Mouse (Mus musculus) liver, embryonic 16.5 days (tissue): ENCODE results near the gene Olfr467. TPM values are rescaled to one million over a fixed set of nuclear protein-coding genes. Genes with fewer than 3 reads are reported as not detected.

Experiments
- ATAC-seq: fragments of 200-750 bp; cut with Nextera tagmentation; 2 replicates; pipeline ENCODE4 v1.8.0; 2017; ENCODE audit warnings: low read depth, mild to moderate bottlenecking, moderate number of reproducible peaks, moderate library complexity
- H3K27ac ChIP-seq: fragments of 300-500 bp; sonication (generic); 2 replicates; pipeline ENCODE4 v1.5.1; 2014; ENCODE audit warnings: mild to moderate bottlenecking, low read length
- H3K27me3 ChIP-seq: fragments of 300-500 bp; sonication (generic); 2 replicates; pipeline ENCODE4 v1.6.1; 2014; ENCODE audit warnings: low read depth, low read length, mixed read lengths; ENCODE audit not compliant: control insufficient read depth, insufficient read depth
- H3K36me3 ChIP-seq: fragments of 300-500 bp; sonication (generic); 2 replicates; pipeline ENCODE4 v1.6.1; 2014; ENCODE audit warnings: mild to moderate bottlenecking; ENCODE audit not compliant: control insufficient read depth, insufficient read depth
- H3K4me1 ChIP-seq: fragments of 300-500 bp; sonication (generic); 2 replicates; pipeline ENCODE4 v1.6.1; 2014; ENCODE audit warnings: low read depth, low read length, mixed read lengths; ENCODE audit not compliant: control insufficient read depth
- H3K4me2 ChIP-seq: fragments of 300-500 bp; sonication (generic); 2 replicates; pipeline ENCODE4 v1.6.1; 2014; ENCODE audit warnings: low read depth, low read length, mixed read lengths
- H3K4me3 ChIP-seq: fragments of 300-500 bp; sonication (generic); 2 replicates; pipeline ENCODE4 v1.5.1; 2014; ENCODE audit warnings: low read depth, mild to moderate bottlenecking, low read length
- H3K9ac ChIP-seq: fragments of 300-500 bp; sonication (generic); 2 replicates; pipeline ENCODE4 v1.6.1; 2014; ENCODE audit warnings: low read depth, low read length
- H3K9me3 ChIP-seq: fragments of 300-500 bp; sonication (generic); replicated peaks from 2 replicates; pipeline ENCODE4 v1.6.1; 2016; ENCODE audit warnings: low read length; ENCODE audit not compliant: control insufficient read depth
- WGBS: fragments of 180-500 bp; shearing (Covaris S2); extraction: QIAGEN DNeasy Blood & Tissue Kit; methylation state at CpG from one replicate; pipeline ENCODE4 v1.1.7; 2014; ENCODE audit not compliant: insufficient replicate concordance; 5-methylcytosine and 5-hydroxymethylcytosine counted together
- polyA plus RNA-seq: library from polyadenylated mRNA; unstranded; fragments of >200 nt; fragmentation: Nextera tagmentation; extraction: Ambion mirVana; gene quantifications from 2 replicates; pipeline ENCODE4 v1.2.1, GENCODE M21; 2015

Olfr467 gene
- polyA plus RNA-seq: not detected in 2 replicates

DNA sequence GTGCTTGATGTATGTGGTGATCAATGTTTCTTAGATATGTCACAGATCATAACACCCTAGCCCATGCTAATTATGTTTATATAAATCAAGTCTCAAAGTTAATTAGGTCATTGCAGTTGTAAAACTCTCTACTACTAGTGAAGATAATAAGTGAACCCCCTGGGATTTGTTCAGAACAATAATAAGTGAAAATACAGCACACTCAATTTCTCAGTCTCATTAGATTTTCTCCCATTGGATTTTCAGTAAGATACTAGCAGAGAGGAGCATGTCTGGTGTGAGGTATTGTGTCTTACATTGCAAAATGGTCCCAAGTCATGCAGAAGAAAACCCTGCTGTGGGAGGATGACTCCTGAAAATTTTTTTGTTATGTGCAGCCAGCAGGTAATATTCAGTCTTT lies at the start of gene Olfr467:
Olfr467 (plus strand) TSS at position 301 of the 400 bp plus-strand sequence.
- Histone ChIP-seq H3K9me3 (no peaks in the 10 kb centered on the region), H3K9ac (no peak within 1 kb of the TSS), H3K4me3 (no peak within 1 kb of the TSS), H3K27ac (no peak within 1 kb of the TSS), H3K36me3 (no peaks in the 10 kb centered on the region), H3K4me1 (no peaks in the 10 kb centered on the region), H3K4me2 (no peak within 1 kb of the TSS), H3K27me3 (no peaks in the 10 kb centered on the region)
- ATAC-seq: no peak

DNA sequence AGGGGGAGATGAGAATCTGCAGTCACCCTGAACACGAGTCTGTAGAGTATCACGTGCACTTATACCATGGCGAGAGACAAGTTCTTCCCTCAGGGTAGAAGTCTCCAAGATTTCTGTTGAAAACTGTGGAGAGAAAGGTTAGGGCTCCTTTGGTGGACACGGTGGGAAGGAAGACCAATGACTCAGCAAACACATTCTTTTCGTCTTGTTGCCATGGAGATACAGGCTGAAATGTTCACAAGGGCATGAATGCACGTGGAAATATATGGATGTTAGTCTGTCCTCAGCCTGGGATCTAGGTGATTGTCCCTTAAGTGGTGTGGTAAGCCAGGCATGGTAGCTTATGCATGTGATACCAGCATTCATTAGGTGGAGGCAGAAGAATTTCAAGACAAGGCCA lies 41.3 kb upstream of the Olfr467 start:
- H3K4me2 ChIP-seq: no peak overlapping the region
- H3K27me3 ChIP-seq: no peaks in the 10 kb centered on the region
- ATAC-seq: no peak
- no peak overlapping the region for H3K4me3 ChIP-seq
- 51% methylated on average over 6 of the region's 6 CpGs for WGBS
- H3K9me3 ChIP-seq: no peaks in the 10 kb centered on the region
- no peaks in the 10 kb centered on the region for H3K36me3 ChIP-seq
- H3K9ac ChIP-seq: no peak overlapping the region
- no peaks in the 10 kb centered on the region for H3K4me1 ChIP-seq
- H3K27ac ChIP-seq: no peak overlapping the region

DNA sequence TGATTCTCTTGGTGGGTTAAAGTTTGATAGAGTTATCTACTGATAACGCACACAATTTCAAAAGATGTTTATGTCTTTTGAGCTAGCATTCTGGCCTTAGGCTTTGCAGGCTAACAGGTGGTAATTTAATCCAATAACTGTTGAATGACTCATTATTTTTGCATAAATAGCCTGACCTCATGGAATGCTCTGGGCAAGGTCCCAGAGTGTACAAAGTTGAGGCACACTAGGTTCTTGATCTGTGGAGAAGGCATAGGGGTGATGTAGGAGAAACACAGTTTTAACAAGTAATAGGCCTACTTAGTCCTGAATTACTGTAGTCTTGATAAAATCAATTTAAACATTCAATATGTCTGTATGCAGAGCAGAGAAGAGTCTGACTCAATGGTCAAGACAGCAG lies 33.8 kb upstream of the Olfr467 start:
- no peak for ATAC-seq
- Histone ChIP-seq H3K27me3 (no peaks in the 10 kb centered on the region), H3K9me3 (no peaks in the 10 kb centered on the region), H3K36me3 (no peaks in the 10 kb centered on the region), H3K4me3 (no peak overlapping the region), H3K4me2 (no peak overlapping the region), H3K4me1 (no peaks in the 10 kb centered on the region), H3K27ac (no peak overlapping the region), H3K9ac (no peak overlapping the region)
- 50% methylated on average over 1 of the region's 1 CpGs for WGBS

DNA sequence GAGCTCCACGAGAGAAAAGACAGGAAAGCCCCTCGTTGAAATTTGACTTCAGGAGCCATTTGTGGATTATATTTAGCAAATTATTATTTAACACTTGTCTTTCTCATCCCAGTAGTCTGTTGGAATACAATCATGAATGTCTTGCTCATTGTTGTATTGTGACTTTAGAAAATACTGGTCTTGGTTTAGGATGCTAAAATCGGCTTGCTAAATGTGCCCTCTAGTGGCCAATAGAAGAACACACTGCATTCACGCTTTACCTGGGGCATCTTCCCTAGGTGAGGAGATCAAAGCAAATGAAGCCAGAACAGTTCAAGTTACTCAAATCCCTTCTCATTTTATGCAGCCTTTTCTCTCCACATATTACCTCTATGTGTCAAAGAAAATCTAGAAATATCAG lies 32.5 kb upstream of the Olfr467 start:
- ATAC-seq: no peak
- Histone ChIP-seq H3K4me3 (no peak overlapping the region), H3K9ac (no peak overlapping the region), H3K36me3 (no peaks in the 10 kb centered on the region), H3K4me2 (no peak overlapping the region), H3K27ac (no peak overlapping the region), H3K9me3 (no peaks in the 10 kb centered on the region), H3K4me1 (no peaks in the 10 kb centered on the region), H3K27me3 (no peaks in the 10 kb centered on the region)
- WGBS: 36% methylated on average over 4 of the region's 4 CpGs

DNA sequence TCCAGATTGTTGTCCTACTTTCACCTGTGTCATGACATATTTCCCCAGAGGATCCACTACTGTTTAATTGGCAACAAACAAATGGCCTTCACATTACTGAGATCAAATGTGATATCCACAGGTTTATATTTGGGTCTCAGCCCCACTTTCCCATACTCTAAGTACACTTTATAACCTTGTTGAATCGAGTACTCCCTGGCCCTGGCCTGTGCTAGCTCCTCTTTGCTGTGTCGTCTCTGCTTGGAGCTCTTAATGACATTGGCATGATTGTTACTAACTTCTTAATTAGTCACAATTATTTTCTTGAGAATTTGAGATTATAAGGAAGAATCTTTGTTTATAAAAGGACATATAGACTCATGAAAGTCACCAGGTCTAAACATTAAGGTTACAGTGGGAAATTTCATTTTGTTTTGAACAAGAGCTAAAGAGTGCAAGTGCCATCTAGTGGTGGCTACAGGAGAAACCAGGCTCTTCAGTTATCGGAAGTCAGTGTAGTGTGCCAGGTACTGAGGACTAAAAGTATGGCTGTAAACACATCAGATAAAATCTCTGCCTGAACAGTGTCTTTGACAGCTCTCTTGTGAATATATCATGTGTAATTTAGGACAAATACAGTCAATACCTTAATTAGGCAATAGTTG lies 24.0 kb upstream of the Olfr467 start:
- Histone ChIP-seq H3K4me3 (no peak overlapping the region), H3K4me2 (no peak overlapping the region), H3K9ac (no peak overlapping the region), H3K36me3 (no peaks in the 10 kb centered on the region), H3K27me3 (no peaks in the 10 kb centered on the region), H3K27ac (no peak overlapping the region), H3K4me1 (no peaks in the 10 kb centered on the region), H3K9me3 (no peaks in the 10 kb centered on the region)
- no peak for ATAC-seq
- WGBS: 31% methylated on average over 3 of the region's 3 CpGs

DNA sequence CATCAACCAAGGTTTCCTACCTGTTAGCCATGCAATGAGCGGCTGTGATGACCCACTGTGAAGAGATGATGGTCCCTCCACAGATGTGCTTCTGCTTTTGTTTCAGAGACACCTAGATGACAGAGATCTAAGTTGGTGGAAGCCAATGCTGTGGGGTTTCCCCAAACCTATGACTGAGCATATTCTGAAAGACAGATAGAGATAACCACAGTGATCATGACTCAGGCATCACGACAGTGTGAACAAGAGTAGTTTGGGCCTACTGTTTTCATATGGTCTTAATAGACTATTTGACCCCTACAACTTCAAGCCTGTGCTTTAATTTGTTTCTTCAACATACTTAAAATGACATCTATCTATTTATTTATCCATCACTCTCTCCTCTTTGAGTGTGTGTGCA lies 15.6 kb upstream of the Olfr467 start:
- H3K9me3 ChIP-seq: no peaks in the 10 kb centered on the region
- H3K9ac ChIP-seq: no peak overlapping the region
- no peak for ATAC-seq
- H3K4me1 ChIP-seq: no peaks in the 10 kb centered on the region
- WGBS: 45% methylated on average over 2 of the region's 2 CpGs
- no peaks in the 10 kb centered on the region for H3K36me3 ChIP-seq
- H3K4me3 ChIP-seq: no peak overlapping the region
- no peaks in the 10 kb centered on the region for H3K27me3 ChIP-seq
- H3K4me2 ChIP-seq: no peak overlapping the region
- H3K27ac ChIP-seq: no peak overlapping the region

DNA sequence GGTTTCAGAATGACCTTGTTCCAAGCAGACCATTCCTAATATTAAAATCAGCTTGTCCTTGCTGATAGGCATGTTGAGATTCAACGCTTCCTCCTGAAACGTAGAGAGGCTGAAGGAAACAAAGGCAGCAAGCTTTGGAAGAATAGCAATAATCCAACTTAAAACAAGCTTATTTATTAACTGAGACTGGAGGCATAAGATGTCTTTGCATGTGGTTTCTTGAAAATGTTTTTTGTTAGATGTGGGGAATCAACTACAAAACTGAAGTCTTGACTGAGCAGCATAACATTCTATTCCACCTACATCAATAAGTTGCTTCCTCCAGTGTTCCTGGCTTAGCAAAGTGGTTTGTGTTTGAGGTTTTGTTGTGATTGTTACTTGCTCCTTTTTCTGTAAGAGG lies 11.0 kb upstream of the Olfr467 start, which contains the start of gene Ovch2:
Ovch2 (minus strand) TSS at position 101 of the 400 bp plus-strand sequence.
- H3K9me3 ChIP-seq: no peaks in the 10 kb centered on the region
- no peak within 1 kb of the TSS for H3K27ac ChIP-seq
- 66% methylated on average over 2 of the region's 2 CpGs for WGBS
- H3K36me3 ChIP-seq: no peaks in the 10 kb centered on the region
- no peaks in the 10 kb centered on the region for H3K27me3 ChIP-seq
- ATAC-seq: no peak
- no peaks in the 10 kb centered on the region for H3K4me1 ChIP-seq
- no peak within 1 kb of the TSS for H3K4me2 ChIP-seq
- H3K4me3 ChIP-seq: no peak within 1 kb of the TSS
- H3K9ac ChIP-seq: no peak within 1 kb of the TSS

DNA sequence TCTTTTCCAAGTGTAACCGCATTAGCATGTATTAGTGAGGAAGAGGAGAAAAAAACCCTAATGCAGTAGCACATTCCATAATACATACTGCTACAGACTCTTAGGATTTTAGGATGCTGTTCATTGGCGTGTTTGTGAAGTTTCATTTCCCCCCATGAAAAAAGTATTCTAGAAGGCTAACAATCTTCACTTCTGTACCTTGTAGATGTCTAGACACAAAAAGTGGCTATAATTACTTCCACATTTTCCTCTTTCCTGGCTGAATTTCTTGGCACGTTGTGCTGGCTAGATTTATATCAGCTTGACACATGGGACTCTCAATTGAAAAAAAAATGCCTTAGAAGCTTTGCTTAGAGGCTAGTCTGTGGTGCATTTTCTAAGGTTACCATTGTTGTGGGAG lies 9.9 kb upstream of the Olfr467 start:
- no peak for ATAC-seq
- WGBS: 48% methylated on average over 3 of the region's 3 CpGs
- H3K4me1 ChIP-seq: no peaks in the 10 kb centered on the region

DNA sequence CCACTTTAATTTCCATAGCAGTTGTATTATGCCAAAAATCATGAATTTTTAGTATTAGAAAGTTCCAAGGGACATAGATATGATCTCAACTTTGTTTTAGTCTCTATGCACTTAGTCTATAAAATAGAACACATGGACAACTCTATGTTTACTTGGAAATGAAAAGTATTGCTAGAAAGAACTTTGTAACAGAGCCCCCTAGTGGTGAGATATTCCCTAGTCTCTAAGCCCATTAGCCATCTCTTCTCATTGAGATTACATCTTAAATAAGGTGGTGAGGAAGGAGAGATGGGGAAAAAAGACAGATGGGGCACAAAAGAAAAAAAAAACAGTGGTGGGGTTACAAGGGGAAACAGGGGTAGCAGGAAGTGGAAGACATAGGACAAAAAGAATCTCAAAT lies 7.4 kb downstream of the Olfr467 start:
- Histone ChIP-seq H3K4me2 (no peak overlapping the region), H3K36me3 (no peaks in the 10 kb centered on the region), H3K9ac (no peak overlapping the region), H3K4me1 (no peaks in the 10 kb centered on the region), H3K9me3 (no peaks in the 10 kb centered on the region), H3K27me3 (no peaks in the 10 kb centered on the region), H3K27ac (no peak overlapping the region), H3K4me3 (no peak overlapping the region)
- ATAC-seq: no peak

More for the DNA sequence above, 9.9 kb upstream of the Olfr467 start:
- no peak overlapping the region for H3K9ac ChIP-seq
- H3K4me3 ChIP-seq: no peak overlapping the region
- H3K27ac ChIP-seq: no peak overlapping the region
- no peaks in the 10 kb centered on the region for H3K9me3 ChIP-seq
- no peaks in the 10 kb centered on the region for H3K27me3 ChIP-seq
- H3K4me2 ChIP-seq: no peak overlapping the region
- no peaks in the 10 kb centered on the region for H3K36me3 ChIP-seq
